Mouse (Mus musculus) limb, embryonic 13.5 days (tissue): Measurements from ENCODE around the gene Ncstn. TPM values are rescaled to one million over a fixed set of nuclear protein-coding genes. Genes with fewer than 3 reads are reported as not detected.

Experiments
- ATAC-seq: fragments of 200-750 bp; cut with Nextera tagmentation; 2 replicates; pipeline ENCODE4 v1.8.0; 2017; ENCODE audit warnings: low read depth, moderate number of reproducible peaks, moderate TSS enrichment; ENCODE audit not compliant: low FRiP score
- H3K27ac ChIP-seq: fragments of 300-500 bp; sonication (generic); 2 replicates; pipeline ENCODE4 v1.5.1; 2015; ENCODE audit warnings: inconsistent platforms, mild to moderate bottlenecking, moderate library complexity
- H3K27me3 ChIP-seq: fragments of 300-500 bp; sonication (generic); 2 replicates; pipeline ENCODE4 v1.6.1; 2015; ENCODE audit warnings: mild to moderate bottlenecking, inconsistent platforms
- H3K36me3 ChIP-seq: fragments of 300-500 bp; sonication (generic); 2 replicates; pipeline ENCODE4 v1.6.1; 2015; ENCODE audit warnings: inconsistent platforms, mild to moderate bottlenecking, moderate library complexity
- H3K4me1 ChIP-seq: fragments of 300-500 bp; sonication (generic); 2 replicates; pipeline ENCODE4 v1.6.1; 2015; ENCODE audit warnings: inconsistent platforms
- H3K4me2 ChIP-seq: fragments of 300-500 bp; sonication (generic); replicated peaks from 2 replicates; pipeline ENCODE4 v1.6.1; 2015; ENCODE audit warnings: inconsistent platforms, mild to moderate bottlenecking, moderate library complexity
- H3K4me3 ChIP-seq: fragments of 300-500 bp; sonication (generic); 2 replicates; pipeline ENCODE4 v1.5.1; 2015; ENCODE audit warnings: moderate library complexity, mild to moderate bottlenecking, inconsistent platforms
- H3K9ac ChIP-seq: fragments of 300-500 bp; sonication (generic); 2 replicates; pipeline ENCODE4 v1.6.1; 2015; ENCODE audit warnings: mild to moderate bottlenecking, inconsistent platforms
- H3K9me3 ChIP-seq: fragments of 300-500 bp; sonication (generic); 2 replicates; pipeline ENCODE4 v1.6.1; 2016; ENCODE audit warnings: inconsistent platforms
- WGBS: fragments of 180-500 bp; shearing (Covaris S2); methylation state at CpG from one replicate; pipeline ENCODE4 v1.1.7; 2015; 5-methylcytosine and 5-hydroxymethylcytosine counted together
- polyA plus RNA-seq: library from polyadenylated mRNA; unstranded; fragments of >200 nt; fragmentation: Nextera tagmentation; extraction: Ambion mirVana; gene quantifications from 2 replicates; pipeline ENCODE4 v1.2.1, GENCODE M21; 2015

The Ncstn gene
- polyA plus RNA-seq, 1 experiment from 2014 or later: 107 TPM

DNA sequence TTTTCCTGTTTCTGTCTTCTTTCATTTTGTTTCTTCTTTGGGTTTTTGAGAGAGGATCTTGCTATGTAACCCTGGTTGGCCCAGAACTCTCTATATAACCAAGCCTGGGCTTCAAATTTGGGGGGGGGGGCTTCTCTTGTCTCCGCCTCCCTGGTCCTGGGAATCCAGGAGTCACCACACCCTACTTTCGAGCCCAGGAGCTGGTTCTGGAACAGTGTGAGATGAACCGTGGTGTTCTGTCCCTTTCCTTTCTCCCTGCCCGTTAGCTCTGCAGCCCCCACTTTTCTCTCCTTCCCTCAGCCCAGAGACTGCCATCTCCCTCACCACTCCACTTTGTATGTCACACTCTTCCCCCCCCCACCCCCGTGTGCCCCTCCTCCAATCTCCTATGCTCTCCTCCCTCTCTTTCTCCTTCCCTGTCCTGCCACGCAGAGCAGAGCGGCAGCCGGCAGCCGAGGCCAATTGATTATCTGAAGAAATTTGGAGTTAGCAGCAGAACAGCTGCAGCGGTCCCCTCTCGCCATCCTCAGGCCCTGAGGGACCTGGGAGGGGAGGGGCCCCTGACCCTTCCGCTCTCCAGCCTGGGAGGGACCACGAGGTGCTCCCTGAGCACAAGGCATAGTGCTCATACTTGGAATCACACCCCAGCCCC, 33.3 kb downstream of the Ncstn start:
- Histone ChIP-seq H3K9ac (no peak overlapping the region), H3K9me3 (no peaks in the 10 kb centered on the region), H3K27ac (no peak overlapping the region), H3K4me3 (no peak overlapping the region), H3K4me1 (peaks cover 34% of the 10 kb centered on the region), H3K36me3 (no peaks in the 10 kb centered on the region), H3K4me2 (no peak overlapping the region), H3K27me3 (peaks cover 51% of the 10 kb centered on the region)
- ATAC-seq: 0 out of 2 replicates have a peak, but pooled peaks have one; percentile 16
- 25% methylated on average over 13 of the region's 13 CpGs for WGBS

- peak overlapping the region; percentile 12; the same call in 1 of the 2 replicates for H3K4me3 ChIP-seq
These were observed 34.3 kb downstream of the Ncstn start for GRCm38 (mm10) chr1:172048241-172048734.

GRCm38 (mm10) chr1:172046938-172047337, 35.7 kb downstream of the Ncstn start:
- no peak overlapping the region for H3K9ac ChIP-seq

More at GRCm38 (mm10) chr1:172048241-172048734, 34.3 kb downstream of the Ncstn start:
- Histone ChIP-seq H3K36me3 (no peaks in the 10 kb centered on the region), H3K27me3 (peaks cover 41% of the 10 kb centered on the region), H3K4me2 (peak overlapping the region; percentile 14; the same call in 1 of the 2 replicates), H3K9ac (peak overlapping the region; percentile 43), H3K9me3 (no peaks in the 10 kb centered on the region), H3K27ac (peak overlapping the region; percentile 52; the same call in 1 of the 2 replicates), H3K4me1 (peaks cover 24% of the 10 kb centered on the region)
- no peak for ATAC-seq
- WGBS: 30% methylated on average over 6 of the region's 6 CpGs

DNA sequence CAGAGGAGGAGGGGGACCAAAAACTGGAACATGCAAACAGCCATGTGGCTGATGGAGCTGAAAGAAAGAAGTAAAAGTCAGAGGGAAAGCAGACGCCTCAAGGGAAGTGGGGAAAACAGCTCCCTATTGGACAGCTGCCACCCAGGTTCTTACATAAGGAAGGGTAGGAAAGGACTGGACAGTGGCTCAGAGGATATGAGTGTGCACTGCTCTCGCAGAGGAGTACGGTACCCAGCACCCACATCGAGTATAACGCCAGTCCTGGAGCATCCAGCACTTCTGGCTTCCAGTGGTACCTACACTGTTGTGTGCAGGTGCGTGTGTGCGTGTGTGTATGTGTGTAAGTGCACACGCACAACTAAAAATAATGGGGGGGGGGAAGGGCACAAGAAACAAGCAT, 36.2 kb downstream of the Ncstn start:
- H3K4me3 ChIP-seq: no peak overlapping the region
- H3K27ac ChIP-seq: no peak overlapping the region
- no peak overlapping the region for H3K4me2 ChIP-seq
- no peak overlapping the region for H3K9ac ChIP-seq
- no peak for ATAC-seq
- 68% methylated on average over 8 of the region's 8 CpGs for WGBS
- peaks cover 22% of the 10 kb centered on the region for H3K4me1 ChIP-seq
- H3K9me3 ChIP-seq: no peaks in the 10 kb centered on the region
- H3K36me3 ChIP-seq: no peaks in the 10 kb centered on the region
- peaks cover 23% of the 10 kb centered on the region for H3K27me3 ChIP-seq

More at GRCm38 (mm10) chr1:172046938-172047337, 35.7 kb downstream of the Ncstn start:
- ATAC-seq: peak; percentile 42; the same call in 1 of the 2 replicates
- WGBS: 13% methylated on average over 5 of the region's 5 CpGs
- H3K4me2 ChIP-seq: no peak overlapping the region
- H3K4me1 ChIP-seq: peaks cover 22% of the 10 kb centered on the region
- no peaks in the 10 kb centered on the region for H3K9me3 ChIP-seq
- H3K27me3 ChIP-seq: peaks cover 28% of the 10 kb centered on the region
- no peaks in the 10 kb centered on the region for H3K36me3 ChIP-seq
- H3K4me3 ChIP-seq: no peak overlapping the region
- no peak overlapping the region for H3K27ac ChIP-seq

GRCm38 (mm10) chr1:172029914-172030313, 52.7 kb downstream of the Ncstn start:
- Histone ChIP-seq H3K4me1 (peaks cover 21% of the 10 kb centered on the region), H3K27me3 (no peaks in the 10 kb centered on the region), H3K9ac (no peak overlapping the region), H3K36me3 (no peaks in the 10 kb centered on the region), H3K4me2 (no peak overlapping the region), H3K9me3 (no peaks in the 10 kb centered on the region), H3K27ac (no peak overlapping the region), H3K4me3 (no peak overlapping the region)
- ATAC-seq: no peak
- WGBS: 98% methylated on average over 2 of the region's 2 CpGs

- H3K9ac ChIP-seq: peak within 1 kb of the TSS; percentile 95
- H3K27ac ChIP-seq: peak within 1 kb of the TSS; percentile 96
- H3K4me2 ChIP-seq: peak within 1 kb of the TSS; percentile 67
- peak within 1 kb of the TSS; percentile 90 for H3K4me3 ChIP-seq
- 54% methylated on average over 21 of the region's 21 CpGs for WGBS
- H3K36me3 ChIP-seq: peaks cover 7% of the 10 kb centered on the region; the same call in 1 of the 2 replicates
- H3K9me3 ChIP-seq: no peaks in the 10 kb centered on the region
- no peak for ATAC-seq
- no peaks in the 10 kb centered on the region for H3K27me3 ChIP-seq
- H3K4me1 ChIP-seq: peaks cover 33% of the 10 kb centered on the region
These were observed 54.0 kb downstream of the Ncstn start, which contains the start of gene Vangl2 for GRCm38 (mm10) chr1:172028394-172029275. Gene Vangl2, minus strand, starts transcription at chr1:172028444.

GRCm38 (mm10) chr1:172027809-172028102, 54.8 kb downstream of the Ncstn start:
- Histone ChIP-seq H3K36me3 (peaks cover 10% of the 10 kb centered on the region; the same call in 1 of the 2 replicates), H3K27me3 (no peaks in the 10 kb centered on the region), H3K9me3 (no peaks in the 10 kb centered on the region), H3K4me1 (peaks cover 39% of the 10 kb centered on the region), H3K9ac (peak overlapping the region; percentile 95), H3K4me3 (peak overlapping the region; percentile 90), H3K4me2 (peak overlapping the region; percentile 67), H3K27ac (peak overlapping the region; percentile 96)
- WGBS: 7% methylated on average over 10 of the region's 10 CpGs
- ATAC-seq: no peak

DNA sequence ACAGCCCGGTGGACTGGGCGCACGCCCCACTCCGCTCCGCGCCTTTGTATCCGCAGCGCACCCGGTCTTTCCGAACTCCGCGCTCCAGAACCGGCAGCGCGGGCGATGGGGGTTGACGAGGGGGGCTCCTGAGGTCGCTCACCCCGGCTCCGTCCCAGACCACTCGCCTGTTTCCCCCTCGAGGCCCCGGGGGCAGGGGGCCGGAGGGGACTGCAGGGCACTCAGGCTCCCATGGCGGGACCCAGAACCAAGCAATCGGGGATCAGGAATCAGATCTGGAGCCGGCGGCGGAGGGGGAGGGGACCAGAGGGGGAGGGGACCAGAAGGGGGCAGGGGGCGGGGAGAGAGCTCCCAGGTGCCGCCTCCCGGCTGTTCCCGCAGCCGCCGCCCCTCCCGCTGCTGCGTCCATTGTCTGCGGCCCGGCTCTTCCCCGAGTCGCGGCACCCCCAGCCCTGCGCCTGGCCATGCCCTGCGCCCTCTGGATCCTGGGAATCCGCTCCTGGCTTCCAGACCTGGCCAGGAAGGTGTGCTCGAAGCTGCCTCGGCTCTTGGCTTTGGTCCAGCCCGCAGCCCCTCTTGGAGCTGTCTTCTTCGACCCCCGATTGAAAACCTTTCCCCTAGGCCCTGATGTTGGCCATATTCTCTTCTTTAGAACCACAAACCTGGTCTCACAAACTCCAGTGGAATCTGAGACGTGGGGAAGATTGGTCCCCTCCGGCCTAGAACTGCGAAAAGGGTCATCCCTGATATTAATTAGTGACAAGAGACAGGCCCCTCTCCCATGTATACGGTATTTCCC, 55.4 kb downstream of the Ncstn start:
- no peaks in the 10 kb centered on the region for H3K9me3 ChIP-seq
- peak; percentile 84 for ATAC-seq
- H3K27me3 ChIP-seq: no peaks in the 10 kb centered on the region
- H3K36me3 ChIP-seq: peaks cover 13% of the 10 kb centered on the region; the same call in 1 of the 2 replicates
- H3K9ac ChIP-seq: peak overlapping the region; percentile 95
- peaks cover 44% of the 10 kb centered on the region for H3K4me1 ChIP-seq
- H3K27ac ChIP-seq: peak overlapping the region; percentile 96
- H3K4me3 ChIP-seq: peak overlapping the region; percentile 90
- under 1% methylated on average over 48 of the region's 54 CpGs for WGBS
- peak overlapping the region; percentile 67 for H3K4me2 ChIP-seq

DNA sequence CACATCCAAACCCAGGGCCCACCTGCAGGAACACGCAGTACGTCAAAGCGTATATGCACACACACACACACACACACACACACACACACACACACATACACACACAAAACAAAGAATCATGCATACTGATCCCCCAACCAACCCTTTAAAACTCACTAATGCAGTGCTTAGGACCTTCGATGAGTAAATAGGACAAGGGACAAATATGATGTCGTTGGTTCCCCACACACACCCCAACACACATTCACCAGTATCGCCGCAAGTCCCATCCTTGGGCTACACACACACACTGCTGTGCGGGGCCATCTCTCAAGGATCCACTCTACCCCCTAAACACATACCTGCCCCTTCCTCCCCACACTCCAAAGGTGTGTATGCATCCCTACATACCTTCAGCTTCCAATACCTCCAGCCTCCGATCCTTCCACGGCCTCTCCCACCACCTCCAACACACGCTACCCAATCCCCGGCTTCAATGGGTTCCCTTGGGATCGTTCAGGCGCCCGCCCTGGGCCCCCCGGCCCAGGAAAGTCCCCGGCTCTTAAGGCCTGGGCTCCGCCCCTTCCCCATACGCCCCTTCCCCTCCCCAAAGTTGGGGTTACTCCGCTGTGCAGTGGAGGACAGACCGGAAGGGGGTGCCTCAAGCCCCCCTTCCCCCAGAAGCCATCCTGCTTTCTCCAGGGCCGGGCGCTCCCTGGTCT, 56.2 kb downstream of the Ncstn start:
- 2% methylated on average over 23 of the region's 23 CpGs for WGBS
- Histone ChIP-seq H3K4me3 (peak overlapping the region; percentile 90), H3K36me3 (peaks cover 17% of the 10 kb centered on the region; the same call in 1 of the 2 replicates), H3K4me1 (peaks cover 52% of the 10 kb centered on the region), H3K9ac (peak overlapping the region; percentile 95), H3K9me3 (no peaks in the 10 kb centered on the region), H3K4me2 (peak overlapping the region; percentile 67), H3K27ac (peak overlapping the region; percentile 96), H3K27me3 (no peaks in the 10 kb centered on the region)
- ATAC-seq: peak; percentile 88

DNA sequence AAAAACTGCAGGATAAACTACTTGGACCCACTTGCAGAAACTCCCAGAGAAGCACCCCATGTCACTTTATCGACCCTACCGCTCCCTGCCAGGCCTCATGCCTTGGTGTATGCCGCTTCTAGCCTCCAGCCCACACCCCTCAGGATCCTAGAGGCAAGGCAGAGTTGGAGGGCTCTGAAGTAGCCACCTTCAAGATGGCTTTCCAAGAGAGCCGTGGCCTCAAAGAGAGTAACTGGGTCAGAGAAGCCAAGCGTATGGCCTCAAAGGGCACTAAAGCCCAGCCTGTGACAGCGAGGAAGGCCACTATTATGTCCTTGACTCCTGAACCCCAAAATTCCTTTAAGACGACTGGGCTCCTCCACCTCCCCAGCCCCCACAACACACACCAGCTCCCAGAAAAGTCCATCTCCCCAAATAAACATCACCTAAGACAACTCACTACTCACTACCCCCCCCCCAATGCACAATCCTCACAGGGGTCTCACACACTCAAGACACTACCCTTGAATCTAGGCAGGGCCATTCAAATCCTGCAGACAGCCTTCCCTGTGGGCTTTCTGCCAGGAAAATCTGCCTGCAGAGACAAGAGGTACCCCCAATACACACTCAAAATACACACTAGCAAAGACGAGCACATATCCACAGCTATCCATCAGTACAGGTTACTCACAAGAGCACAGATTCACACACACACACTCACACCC, 57.2 kb downstream of the Ncstn start:
- Histone ChIP-seq H3K4me2 (peak overlapping the region; percentile 67), H3K27ac (no peak overlapping the region), H3K27me3 (no peaks in the 10 kb centered on the region), H3K36me3 (peaks cover 17% of the 10 kb centered on the region; the same call in 1 of the 2 replicates), H3K9me3 (no peaks in the 10 kb centered on the region), H3K4me3 (peak overlapping the region; percentile 90), H3K4me1 (peaks cover 59% of the 10 kb centered on the region), H3K9ac (peak overlapping the region; percentile 95)
- WGBS: 59% methylated on average over 8 of the region's 8 CpGs
- no peak for ATAC-seq
